Mouse (Mus musculus) MEL (cell line): ENCODE results near the gene Zc3hav1l. TPM values are rescaled to one million over a fixed set of nuclear protein-coding genes. Genes with fewer than 3 reads are reported as not detected.

Experiments
- DNase-seq: peaks from one replicate; pipeline ENCODE4 v3.0.0; 2011; ENCODE audit warnings: low read depth, low spot score
- H3K27ac ChIP-seq: 2 replicates; pipeline ENCODE4 v1.5.1; 2012; ENCODE audit warnings: low read depth, mild to moderate bottlenecking, control low read depth, low read length, moderate library complexity; ENCODE audit not compliant: control insufficient read depth
- H3K27me3 ChIP-seq, 2 experiments: fragments of 150-350 bp in 1 of 2; sonication (generic) in 1 of 2; 2 replicates each; pipeline ENCODE4 v1.6.1; 2012; ENCODE audit warnings: low read length in 2 of 2, mild to moderate bottlenecking in 2 of 2, improper control_type of control experiment in 1 of 2, moderate library complexity in 1 of 2; ENCODE audit not compliant: insufficient read depth in 2 of 2, control insufficient read depth in 1 of 2
- H3K36me3 ChIP-seq, 2 experiments: 2 replicates each; pipeline ENCODE4 v1.6.1; 2012 to 2014; ENCODE audit warnings: low read length in 2 of 2, improper control_type of control experiment in 1 of 2, inconsistent platforms in 1 of 2, mild to moderate bottlenecking in 1 of 2; ENCODE audit not compliant: insufficient read depth in 2 of 2, control insufficient read depth in 1 of 2
- H3K4me1 ChIP-seq, 2 experiments: fragments of 150-350 bp in 1 of 2; sonication (generic) in 1 of 2; 2 replicates each; pipeline ENCODE4 v1.6.1; 2012; ENCODE audit warnings: low read length in 2 of 2, improper control_type of control experiment in 1 of 2, mild to moderate bottlenecking in 1 of 2; ENCODE audit not compliant: insufficient read depth in 2 of 2, control insufficient read depth in 1 of 2
- H3K4me3 ChIP-seq, 2 experiments: fragments of 150-350 bp in 1 of 2; sonication (generic) in 1 of 2; 2 replicates each; pipeline ENCODE4 v1.5.1; 2012; ENCODE audit warnings: low read depth in 2 of 2, low read length in 2 of 2, mild to moderate bottlenecking in 2 of 2, moderate library complexity in 2 of 2, control low read depth in 1 of 2, improper control_type of control experiment in 1 of 2; ENCODE audit not compliant: control insufficient read depth in 1 of 2, insufficient read depth in 1 of 2
- H3K79me2 ChIP-seq: 2 replicates; pipeline ENCODE4 v1.6.1; 2012; ENCODE audit warnings: mild to moderate bottlenecking, low read length, moderate library complexity; ENCODE audit not compliant: control insufficient read depth, poor library complexity, insufficient read depth
- H3K9ac ChIP-seq: 2 replicates; pipeline ENCODE4 v1.6.1; 2012; ENCODE audit warnings: low read depth, mild to moderate bottlenecking, control low read depth, low read length, moderate library complexity; ENCODE audit not compliant: control insufficient read depth, poor library complexity, severe bottlenecking
- H3K9me3 ChIP-seq: fragments of 150-350 bp; sonication (generic); replicated peaks from 2 replicates; pipeline ENCODE4 v1.6.1; 2012; ENCODE audit warnings: mild to moderate bottlenecking, low read length, improper control_type of control experiment, moderate library complexity; ENCODE audit not compliant: insufficient read depth
- CHD2 ChIP-seq: IDR thresholded peaks from 2 replicates; pipeline ENCODE4 v1.6.1; 2011; ENCODE audit warnings: low read length, improper control_type of control experiment
- E2F4 ChIP-seq: IDR thresholded peaks from 2 replicates; pipeline ENCODE4 v1.6.1; 2011; ENCODE audit warnings: low read depth, low read length, improper control_type of control experiment, borderline replicate concordance
- EP300 ChIP-seq, 2 experiments: IDR thresholded peaks; 2 replicates each; pipeline ENCODE4 v1.6.1; 2011; ENCODE audit warnings: improper control_type of control experiment in 2 of 2, low read length in 2 of 2, low read depth in 1 of 2, mild to moderate bottlenecking in 1 of 2
- ETS1 ChIP-seq: IDR thresholded peaks from 2 replicates; pipeline ENCODE4 v1.6.1; 2012; ENCODE audit warnings: low read depth, mild to moderate bottlenecking, inconsistent platforms, low read length, improper control_type of control experiment, moderate library complexity
- GABPA ChIP-seq: IDR thresholded peaks from 2 replicates; pipeline ENCODE4 v1.6.1; 2012; ENCODE audit warnings: low read depth, mild to moderate bottlenecking, inconsistent platforms, low read length, improper control_type of control experiment, moderate library complexity
- GATA1 ChIP-seq: IDR thresholded peaks from 2 replicates; pipeline ENCODE4 v1.6.1; 2011; ENCODE audit warnings: low read depth, low read length, improper control_type of control experiment
- HCFC1 ChIP-seq: IDR thresholded peaks from 2 replicates; pipeline ENCODE4 v1.6.1; 2012; ENCODE audit warnings: low read depth, mild to moderate bottlenecking, inconsistent platforms, low read length, improper control_type of control experiment, moderate library complexity
- KAT2A ChIP-seq: conservative IDR thresholded peaks from 2 replicates; pipeline ENCODE4 v1.6.1; 2012; ENCODE audit warnings: low read depth, low read length, improper control_type of control experiment, inconsistent platforms
- MXI1 ChIP-seq: IDR thresholded peaks from 2 replicates; pipeline ENCODE4 v1.6.1; 2011; ENCODE audit warnings: mild to moderate bottlenecking, low read depth, low read length, improper control_type of control experiment
- MYB ChIP-seq: IDR thresholded peaks from 2 replicates; pipeline ENCODE4 v1.6.1; 2011; ENCODE audit warnings: mild to moderate bottlenecking, low read depth, low read length, improper control_type of control experiment
- NRF1 ChIP-seq: IDR thresholded peaks from 2 replicates; pipeline ENCODE4 v1.6.1; 2014; ENCODE audit warnings: low read depth, mild to moderate bottlenecking, inconsistent platforms, low read length, improper control_type of control experiment, moderate library complexity; ENCODE audit not compliant: poor library complexity, insufficient read depth, severe bottlenecking
- TAL1 ChIP-seq: IDR thresholded peaks from 2 replicates; pipeline ENCODE4 v1.6.1; 2012; ENCODE audit warnings: mild to moderate bottlenecking, inconsistent platforms, low read length, moderate library complexity, mixed read lengths
- UBTF ChIP-seq: IDR thresholded peaks from 2 replicates; pipeline ENCODE4 v1.6.1; 2012; ENCODE audit warnings: low read depth, mild to moderate bottlenecking, inconsistent platforms, low read length, improper control_type of control experiment, moderate library complexity, borderline replicate concordance; ENCODE audit not compliant: insufficient read depth
- USF1 ChIP-seq: IDR thresholded peaks from 2 replicates; pipeline ENCODE4 v1.6.1; 2014; ENCODE audit warnings: low read depth, mild to moderate bottlenecking, inconsistent platforms, low read length, improper control_type of control experiment, moderate library complexity
- USF2 ChIP-seq, 2 experiments: IDR thresholded peaks; 2 replicates each; pipeline ENCODE4 v1.6.1; 2011 to 2012; ENCODE audit warnings: improper control_type of control experiment in 2 of 2, low read length in 2 of 2, borderline replicate concordance in 1 of 2, inconsistent platforms in 1 of 2, low read depth in 1 of 2, mild to moderate bottlenecking in 1 of 2; ENCODE audit not compliant: insufficient read depth in 1 of 2
- ZC3H11A ChIP-seq: IDR thresholded peaks from 2 replicates; pipeline ENCODE4 v1.6.1; 2012; ENCODE audit warnings: low read depth, mild to moderate bottlenecking, inconsistent platforms, low read length, improper control_type of control experiment
- ZMIZ1 ChIP-seq: IDR thresholded peaks from 2 replicates; pipeline ENCODE4 v1.6.1; 2012; ENCODE audit warnings: low read depth, mild to moderate bottlenecking, inconsistent platforms, low read length, improper control_type of control experiment, moderate library complexity
- ZNF384 ChIP-seq: IDR thresholded peaks from 2 replicates; pipeline ENCODE4 v1.6.1; 2012; ENCODE audit warnings: low read depth, mild to moderate bottlenecking, inconsistent platforms, low read length, improper control_type of control experiment
- polyA plus RNA-seq, 2 experiments: library from polyadenylated mRNA; stranded (reverse) in 1 of 2; unstranded in 1 of 2; fragments of >175 nt in 1 of 2; fragments of >200 nt in 1 of 2; gene quantifications; 2 replicates each; pipeline versions ENCODE4 v1.2.1 to v1.2.4; 2012; ENCODE audit warnings: low replicate concordance in 2 of 2, low read depth in 1 of 2; ENCODE audit not compliant: insufficient read length in 2 of 2, insufficient read depth in 1 of 2, missing spikeins in 1 of 2
- total RNA-seq: library from RNA; depleted of rRNA; stranded (reverse); fragments of 300-350 nt; gene quantifications from 2 replicates; pipeline ENCODE4 v1.2.3, GENCODE M21; 2012; rRNA removed

The Zc3hav1l gene
- total and polyA plus RNA-seq, 3 experiments = 2.0 to 5.8 TPM; not detected in 1

DNA sequence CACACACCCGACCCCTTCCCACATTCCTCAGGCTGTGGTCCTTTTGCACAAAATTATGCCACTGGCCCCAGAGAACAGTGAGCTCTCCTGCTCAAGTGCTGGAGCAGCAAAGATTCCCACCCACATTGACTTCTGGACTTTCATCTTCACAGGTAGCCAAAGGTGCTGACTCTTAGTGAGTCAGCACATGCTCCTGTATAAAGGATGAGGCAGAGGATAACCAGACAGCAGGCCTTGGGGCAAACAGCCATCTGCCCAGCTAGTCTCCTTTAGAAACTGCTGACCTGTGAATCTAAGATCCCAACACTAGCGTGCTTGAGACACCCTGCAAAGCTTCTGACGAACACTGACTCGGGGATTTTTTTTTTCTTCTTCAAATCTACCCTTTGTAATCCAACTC, 60.7 kb downstream of the Zc3hav1l start:
- Histone ChIP-seq H3K79me2 (no peaks in the 10 kb centered on the region), H3K4me3 (no peak overlapping the region), H3K36me3 (peaks cover 0 to 16% of the 10 kb centered on the region in 2 experiments; a peak in 2 of 4 replicates), H3K9ac (no peak overlapping the region), H3K27me3 (no peaks in the 10 kb centered on the region), H3K4me1 (peaks cover 7 to 20% of the 10 kb centered on the region in 2 experiments), H3K9me3 (no peaks in the 10 kb centered on the region), H3K27ac (no peak overlapping the region)
- TF ChIP-seq GATA1 (no peak), MYB (no peak), TAL1 (no peak), MXI1 (no peak), ETS1 (no peak), UBTF (no peak), USF1 (no peak), ZMIZ1 (no peak), KAT2A (no peak), ZC3H11A (no peak), NRF1 (no peak), USF2 (IDR thresholded peaks at IDR 0.05; ENCODE audit: borderline replicate concordance in 1 of 2, insufficient read depth in 1 of 2, low read depth in 1 of 2, low read length in 2 of 2) (no peak), E2F4 (no peak), HCFC1 (no peak), EP300 (IDR thresholded peaks at IDR 0.05; ENCODE audit: low read depth in 1 of 2, low read length in 2 of 2) (no peak), CHD2 (no peak), GABPA (no peak), ZNF384 (no peak)
- no peak for DNase-seq

Other genes starting within 250 kb of the Zc3hav1l start
- gene Tmem213, start 190.0 kb downstream of the Zc3hav1l start, total RNA-seq = not detected in 2 replicates
- gene Tmem213, start 190.0 kb downstream of the Zc3hav1l start, polyA plus RNA-seq = not detected
- gene Atp6v0a4, start 174.7 kb downstream of the Zc3hav1l start, total RNA-seq = 0.12 and 0.16 TPM in 2 replicates
- gene Atp6v0a4, start 174.7 kb downstream of the Zc3hav1l start, polyA plus RNA-seq = not detected
- 2.2 and 2.5 TPM in 2 replicates for gene D630045J12Rik, start 45.2 kb downstream of the Zc3hav1l start, total RNA-seq
- gene D630045J12Rik, start 45.2 kb downstream of the Zc3hav1l start, polyA plus RNA-seq = 1 to 10 TPM in 1 of 2 experiments, not detected in 1; 6.2 TPM
- 66.6 and 88.1 TPM in 2 replicates for gene Zc3hav1, start 55.3 kb upstream of the Zc3hav1l start, total RNA-seq
- 10 to 100 TPM; 68.3 to 71.0 TPM for gene Zc3hav1, start 55.3 kb upstream of the Zc3hav1l start, polyA plus RNA-seq
- 1.3 and 1.4 TPM in 2 replicates for gene Ttc26, start 82.2 kb upstream of the Zc3hav1l start, total RNA-seq
- 1 to 10 TPM in 1 of 2 experiments, not detected in 1; 2.1 TPM for gene Ttc26, start 82.2 kb upstream of the Zc3hav1l start, polyA plus RNA-seq
- gene Ubn2, start 134.7 kb upstream of the Zc3hav1l start, total RNA-seq = 12.1 and 13.6 TPM in 2 replicates
- 10 to 100 TPM; 16.0 to 39.4 TPM for gene Ubn2, start 134.7 kb upstream of the Zc3hav1l start, polyA plus RNA-seq
- gene Fmc1, start 234.2 kb upstream of the Zc3hav1l start, total RNA-seq = 124 and 148 TPM in 2 replicates
- gene Fmc1, start 234.2 kb upstream of the Zc3hav1l start, polyA plus RNA-seq = 10 to 100 TPM in 1 of 2 experiments, not detected in 1; 86.1 TPM